Mouse (Mus musculus) kidney, postnatal 10 days (tissue): ENCODE results near the gene Sec22b.
A peak's percentile ranks its signal among the peaks of the same experiment; 100 is the strongest.

Experiments used
- DNase-seq: peaks from one replicate; pipeline ENCODE4 v3.0.0; 2021; ENCODE audit warnings: mixed read lengths

Gene Sec22b

DNA sequence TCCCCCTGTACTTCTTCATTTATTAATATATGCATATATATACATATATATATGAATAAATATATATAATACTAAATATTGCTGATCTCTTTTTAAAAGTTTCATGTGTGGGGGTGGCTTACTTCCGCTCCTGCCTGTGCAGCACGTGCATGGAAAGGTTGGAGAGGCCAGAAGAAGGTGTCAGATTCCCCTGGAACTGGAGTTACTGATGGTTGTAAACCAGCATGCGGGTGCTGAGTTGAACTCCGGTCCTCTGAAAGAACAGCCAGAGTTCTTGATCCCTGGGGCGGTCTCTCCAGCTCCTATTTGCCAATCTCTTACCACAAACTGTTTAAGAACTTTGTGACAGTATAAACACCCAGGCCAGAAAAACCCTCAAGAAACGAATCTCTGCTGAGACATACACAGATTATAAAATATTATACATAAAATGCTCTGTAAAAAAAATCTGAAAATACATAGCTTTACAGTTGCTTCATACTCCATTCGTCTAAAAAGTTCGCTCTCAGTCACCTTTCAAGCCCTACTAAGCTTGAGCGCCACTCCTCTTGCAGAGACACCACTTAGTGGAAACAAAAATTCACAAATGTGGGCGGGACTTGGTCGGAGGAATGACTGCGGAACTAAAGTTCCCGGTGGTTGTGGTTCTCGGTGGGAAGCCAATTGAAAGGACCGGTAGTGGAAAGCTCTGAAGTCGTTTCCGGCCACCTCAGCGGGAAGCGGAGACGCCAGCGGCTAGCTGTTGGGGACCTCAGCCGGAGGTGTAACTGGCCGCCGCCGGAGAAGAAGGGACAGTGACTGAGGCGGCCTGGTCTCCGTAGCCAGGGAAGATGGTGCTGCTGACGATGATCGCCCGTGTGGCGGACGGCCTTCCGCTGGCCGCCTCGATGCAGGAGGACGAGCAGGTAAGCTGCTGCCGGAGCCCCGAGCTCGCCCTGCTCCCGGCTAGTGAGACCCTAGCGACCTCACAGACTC lies at the start of gene Sec22b:
Gene Sec22b (plus strand): TSS at position 675 of the 975 bp plus-strand sequence.
- peak; percentile 92 for DNase-seq

DNA sequence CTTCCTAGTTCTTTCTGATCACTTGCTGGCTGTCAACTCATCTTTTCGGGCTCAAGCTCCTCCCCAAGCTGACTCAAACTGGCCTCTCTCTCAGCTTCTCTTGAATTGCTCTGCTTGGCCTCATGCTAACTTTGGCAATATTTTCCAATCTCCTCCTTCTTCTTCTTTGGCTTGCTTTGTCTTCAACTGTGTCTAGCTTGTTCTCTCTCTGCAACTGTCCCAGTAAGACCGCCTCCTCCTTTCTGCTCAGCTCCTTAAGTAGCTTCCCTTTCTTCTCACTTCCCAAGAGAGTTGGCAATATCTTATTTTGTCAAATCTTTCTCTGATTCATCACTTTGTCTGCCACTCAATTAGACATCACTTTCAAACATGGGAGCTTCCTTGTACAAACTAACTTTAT lies 49.2 kb upstream of the Sec22b start:
- DNase-seq: no peak

DNA sequence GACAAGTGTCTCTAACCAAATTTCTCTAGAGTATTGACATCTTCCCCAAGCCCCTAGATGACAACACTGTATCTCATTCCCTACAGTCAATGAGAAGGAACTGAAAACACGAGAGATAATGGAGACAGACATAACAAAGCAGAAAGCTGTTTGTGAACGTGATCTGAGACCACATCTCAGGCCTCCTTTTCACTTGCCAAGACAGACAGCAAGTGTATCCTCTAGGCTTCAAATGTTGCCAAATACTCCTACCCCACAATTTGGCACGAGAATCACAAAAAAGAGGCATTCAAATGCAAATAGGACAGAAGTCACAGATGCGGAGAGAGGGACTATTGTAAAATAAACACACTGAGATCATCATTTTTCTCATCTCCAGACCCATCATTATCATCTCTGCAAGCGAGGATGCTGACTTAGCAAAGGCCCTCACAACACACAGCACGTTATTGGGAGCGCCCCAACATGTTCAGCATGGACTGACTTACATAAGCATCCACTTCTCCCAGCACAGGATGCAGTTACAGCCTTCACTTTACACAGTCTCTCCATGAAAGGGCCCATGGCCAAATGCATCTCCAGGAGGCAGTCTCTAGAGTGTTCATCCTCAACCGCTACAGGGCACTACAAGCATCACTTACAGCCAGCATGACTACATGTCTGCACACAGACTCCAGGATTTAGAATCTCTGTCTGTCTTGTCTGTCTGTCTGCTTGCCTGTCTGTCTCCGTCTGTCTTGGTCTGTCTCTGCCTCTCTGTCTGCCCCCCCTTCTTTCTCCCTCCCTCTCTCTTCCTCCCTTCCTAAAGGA lies 46.2 kb upstream of the Sec22b start:
- DNase-seq: no peak

DNA sequence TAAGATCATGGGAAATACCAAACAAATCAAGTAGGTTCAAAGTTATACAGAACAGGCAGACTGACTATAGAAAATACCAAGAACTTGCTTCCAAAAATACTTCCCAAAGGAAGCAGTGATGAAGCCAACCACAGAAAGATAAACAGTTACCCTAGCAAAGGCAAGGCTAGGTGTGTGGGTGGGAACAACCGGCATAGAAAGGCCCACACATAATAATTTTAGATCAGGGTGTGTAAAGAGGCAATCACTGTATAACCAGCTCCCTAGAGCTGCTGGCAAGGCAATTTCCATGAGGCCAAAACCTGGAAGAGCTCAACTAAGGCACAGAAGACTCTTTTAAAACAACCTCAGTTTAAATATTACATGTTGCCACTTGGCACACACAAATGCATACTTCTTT lies 41.6 kb upstream of the Sec22b start:
- no peak for DNase-seq

DNA sequence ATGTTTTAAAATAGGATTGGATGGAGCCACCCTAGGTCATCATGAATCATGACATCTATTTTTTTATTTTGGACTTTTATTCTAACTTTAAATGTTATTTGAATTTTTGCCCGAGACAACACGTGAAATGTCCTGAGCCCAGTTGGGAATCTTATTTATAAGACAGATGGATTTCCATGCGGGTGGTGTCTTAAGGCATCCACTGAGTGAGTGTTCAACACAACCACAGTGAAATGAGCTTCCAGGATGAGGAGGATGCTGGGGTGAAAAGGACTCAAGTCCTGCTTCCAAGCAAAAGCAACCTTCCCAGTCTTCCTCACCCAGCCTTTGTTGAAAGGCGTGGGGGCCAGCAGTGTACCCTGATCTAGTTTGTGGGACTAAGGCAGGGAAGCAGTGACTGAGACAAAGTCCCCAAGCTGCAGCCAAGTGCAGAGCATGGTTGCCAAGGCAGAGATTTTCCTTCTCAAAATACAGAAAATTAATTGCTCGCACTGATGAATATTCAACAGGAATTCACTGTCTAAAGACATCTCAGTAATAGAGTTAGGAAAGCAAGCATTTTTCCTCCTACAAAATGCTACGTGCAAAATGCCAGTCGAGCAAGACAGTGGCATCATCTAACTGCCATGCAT lies 40.1 kb upstream of the Sec22b start:
- DNase-seq: no peak

DNA sequence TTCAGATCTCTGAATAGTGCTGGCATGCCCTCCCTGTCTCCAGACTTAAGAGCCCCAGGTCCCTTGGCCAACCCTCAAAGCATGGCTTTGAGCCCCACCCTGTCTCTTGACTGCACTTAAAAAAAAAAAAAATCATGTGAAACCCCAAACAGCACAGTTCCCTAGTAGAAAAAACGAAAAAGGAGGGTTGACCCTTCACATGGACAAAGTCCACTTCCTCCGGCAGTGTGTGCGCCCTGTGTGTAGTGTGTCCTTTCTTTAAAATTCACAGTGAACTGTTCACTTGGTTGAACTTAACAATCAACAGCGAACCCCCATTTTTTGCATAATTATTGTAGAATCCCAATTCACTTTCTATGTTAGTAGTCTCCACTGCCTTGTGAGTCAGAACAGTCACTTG lies 34.3 kb upstream of the Sec22b start:
- DNase-seq: no peak

DNA sequence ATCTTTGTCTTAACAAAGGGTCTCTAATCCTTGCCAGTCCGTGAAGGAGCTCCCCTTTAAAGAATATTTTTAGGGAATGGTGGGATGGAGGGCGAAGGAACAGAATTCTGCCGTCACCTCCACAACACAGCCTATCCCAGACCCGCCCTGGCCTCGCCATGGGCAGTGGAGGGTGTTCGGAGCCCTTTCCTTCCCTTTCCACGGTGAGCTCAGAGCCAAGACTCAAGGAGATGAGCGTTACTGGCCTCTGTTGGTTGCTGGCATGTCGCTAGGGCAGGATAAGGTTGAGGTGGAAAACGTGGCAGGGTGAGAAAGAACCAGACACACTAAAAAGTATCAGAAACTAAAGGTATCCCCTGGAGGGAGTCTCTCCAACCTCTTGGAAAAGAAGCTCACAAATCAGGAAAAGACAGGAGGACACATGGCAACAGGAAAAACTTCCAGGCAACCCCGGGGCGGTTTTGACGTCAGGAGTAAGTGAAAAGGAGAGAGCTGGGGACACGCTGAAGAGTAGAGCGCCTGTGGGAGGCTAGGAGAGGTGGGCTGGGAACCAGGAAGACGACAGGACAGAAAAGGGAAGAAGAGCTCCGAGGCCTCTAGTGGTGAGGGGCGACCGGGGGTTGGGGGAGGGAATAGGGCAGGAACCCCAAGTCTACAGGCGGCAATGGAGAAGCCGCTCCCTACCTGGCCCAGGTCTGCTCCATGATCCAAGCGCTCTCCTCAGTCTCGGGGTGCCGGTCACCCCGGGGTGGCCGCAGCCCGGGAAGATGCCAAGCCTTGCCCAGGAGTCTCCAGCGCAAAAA lies 33.6 kb upstream of the Sec22b start:
- peak; percentile 16 for DNase-seq

DNA sequence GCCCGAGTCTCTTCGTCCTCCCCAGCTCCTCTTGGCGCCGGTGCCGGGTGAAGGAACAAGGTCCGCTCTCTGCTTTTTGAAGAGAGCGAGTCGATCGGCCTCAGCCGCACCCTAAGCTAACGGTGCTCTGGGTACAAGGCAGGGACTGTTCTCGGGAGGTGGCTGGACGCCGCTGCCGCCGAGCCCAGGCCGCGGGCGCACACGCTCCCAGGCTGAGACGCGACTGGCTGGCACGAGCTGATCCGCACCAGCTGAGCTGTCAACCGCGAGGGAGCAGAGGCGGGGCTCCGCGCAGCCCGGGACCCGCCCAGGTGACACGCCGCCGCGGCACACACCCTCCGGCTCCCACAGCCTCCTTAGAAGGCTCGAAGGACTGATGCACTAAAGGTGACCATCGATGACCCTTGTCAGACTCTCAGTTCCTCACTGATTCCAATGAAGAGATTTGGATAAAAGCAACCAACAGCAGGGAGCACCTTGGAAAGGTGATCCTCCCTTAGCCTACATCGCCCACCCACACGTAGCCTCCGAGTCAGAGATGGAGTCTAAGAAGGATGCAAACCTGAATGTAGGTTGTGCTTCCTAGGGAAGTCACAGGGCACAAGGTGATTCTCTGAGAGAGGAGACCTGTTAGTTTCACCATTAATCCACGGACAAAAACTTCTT lies 32.8 kb upstream of the Sec22b start:
- DNase-seq: peak; percentile 69

DNA sequence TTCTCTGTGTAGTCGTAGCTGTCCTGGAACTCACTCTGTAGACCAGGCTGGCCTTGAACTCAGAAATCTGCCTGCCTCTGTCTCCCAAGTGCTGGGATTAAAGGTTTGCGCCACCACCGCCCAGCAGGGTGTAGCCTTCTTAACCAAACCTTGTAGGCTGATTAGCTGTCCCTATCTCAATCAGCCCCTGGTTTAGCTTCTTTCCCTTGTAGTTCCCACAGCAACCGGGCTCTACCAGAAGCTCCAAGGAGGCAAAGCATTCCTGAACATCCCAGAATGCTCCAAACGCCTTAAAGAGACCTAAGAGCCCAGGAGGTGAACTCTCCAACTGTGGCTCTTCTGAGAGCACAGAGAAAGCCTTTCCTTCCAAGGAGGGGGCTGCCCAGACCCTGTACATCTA lies 32.3 kb upstream of the Sec22b start:
- no peak for DNase-seq

DNA sequence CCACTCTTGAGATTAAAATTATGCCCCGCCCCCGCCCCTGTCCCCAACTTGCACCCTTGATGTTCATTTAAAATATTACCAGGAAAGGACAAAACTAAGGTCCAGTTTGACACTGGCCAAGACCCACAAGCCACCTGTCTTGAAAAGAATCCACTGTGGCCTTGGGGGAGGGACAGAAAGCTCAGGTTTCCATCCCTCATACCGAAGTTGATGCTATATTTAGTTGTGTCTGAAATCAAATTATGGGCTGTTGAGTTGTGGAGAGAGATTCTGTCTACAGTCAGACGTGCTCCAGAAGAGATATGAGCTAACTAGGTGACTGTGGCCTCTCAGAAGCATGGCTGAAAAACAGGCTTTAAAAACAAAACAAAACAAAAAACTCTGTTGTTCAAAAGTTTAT lies 31.3 kb upstream of the Sec22b start:
- no peak for DNase-seq

DNA sequence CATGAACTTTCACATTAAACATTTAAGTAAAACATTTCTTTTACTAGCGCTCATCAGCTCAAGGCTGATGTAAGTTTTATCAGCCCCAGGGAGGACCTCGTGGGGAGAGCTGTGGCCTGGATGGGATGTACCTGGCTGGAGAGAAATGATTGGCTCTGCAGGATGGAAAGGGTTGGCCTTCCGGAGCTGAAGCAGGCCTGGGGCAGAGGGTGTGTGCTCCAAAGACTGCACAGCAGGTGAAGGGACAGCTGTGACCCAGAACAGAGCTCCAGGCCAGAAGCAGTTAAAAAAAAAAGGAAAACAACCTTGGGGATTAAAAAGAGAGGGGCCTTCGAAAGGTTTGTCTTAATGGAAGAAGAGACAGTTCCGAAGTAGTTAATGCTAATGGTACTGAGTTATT lies 26.2 kb upstream of the Sec22b start:
- DNase-seq: no peak

DNA sequence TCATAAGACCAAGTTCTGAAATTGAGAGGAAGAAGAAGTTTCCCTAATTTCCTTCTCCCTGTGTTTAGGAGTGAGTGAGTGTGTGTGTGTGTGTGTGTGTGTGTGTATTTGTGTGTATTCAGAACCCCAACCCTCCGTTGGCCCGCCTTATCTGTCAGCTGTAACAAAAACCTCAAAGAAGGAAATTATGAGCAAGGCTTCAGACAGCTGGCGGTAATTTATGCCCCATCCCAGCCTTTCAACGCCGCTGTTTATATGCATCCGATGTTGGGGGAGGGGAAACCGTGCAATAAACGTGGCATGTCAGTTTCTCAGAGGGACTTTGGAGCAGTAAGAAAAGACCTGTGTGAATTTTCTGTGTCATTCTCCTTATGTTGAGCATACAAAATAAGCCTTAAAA lies 24.7 kb upstream of the Sec22b start:
- DNase-seq: peak; percentile 9

DNA sequence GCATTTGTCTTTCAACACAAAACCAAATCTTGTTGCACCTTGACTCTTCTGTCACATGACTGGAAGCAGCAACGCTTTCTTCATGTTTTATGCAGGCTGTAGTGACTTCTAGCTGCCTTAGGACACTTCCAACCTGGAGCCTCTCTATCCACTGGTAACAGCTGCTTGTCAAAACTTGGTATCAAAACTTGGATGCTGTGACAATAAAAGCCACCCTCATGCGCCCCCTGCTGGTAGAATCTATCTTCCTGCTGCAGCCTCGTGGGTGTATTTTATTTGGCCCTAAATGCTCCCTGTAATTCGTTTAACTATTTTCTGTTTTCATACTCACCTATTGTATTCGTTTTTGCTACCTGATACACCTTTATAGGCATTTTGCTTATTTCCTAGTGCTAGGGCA lies 21.8 kb upstream of the Sec22b start:
- DNase-seq: peak; percentile 89

DNA sequence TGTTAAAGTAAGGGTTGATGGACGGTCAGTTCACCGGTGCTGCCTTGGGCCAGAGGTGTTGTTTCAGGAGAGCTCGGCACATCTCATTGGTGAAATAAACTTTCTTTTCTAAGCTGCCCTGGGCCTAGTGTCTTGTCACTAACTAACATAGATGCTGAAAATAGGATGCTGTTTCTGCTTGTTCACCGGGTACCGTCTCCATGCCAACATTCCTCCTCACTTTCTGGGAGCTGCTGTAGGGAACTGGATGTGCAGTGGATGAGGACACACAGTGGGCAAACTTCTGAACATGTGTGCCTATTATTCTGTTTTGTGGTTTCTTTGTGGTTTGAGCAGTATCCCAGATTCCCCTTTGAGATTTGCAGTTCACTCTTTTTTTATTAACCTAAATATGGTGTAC lies 19.4 kb upstream of the Sec22b start:
- no peak for DNase-seq

DNA sequence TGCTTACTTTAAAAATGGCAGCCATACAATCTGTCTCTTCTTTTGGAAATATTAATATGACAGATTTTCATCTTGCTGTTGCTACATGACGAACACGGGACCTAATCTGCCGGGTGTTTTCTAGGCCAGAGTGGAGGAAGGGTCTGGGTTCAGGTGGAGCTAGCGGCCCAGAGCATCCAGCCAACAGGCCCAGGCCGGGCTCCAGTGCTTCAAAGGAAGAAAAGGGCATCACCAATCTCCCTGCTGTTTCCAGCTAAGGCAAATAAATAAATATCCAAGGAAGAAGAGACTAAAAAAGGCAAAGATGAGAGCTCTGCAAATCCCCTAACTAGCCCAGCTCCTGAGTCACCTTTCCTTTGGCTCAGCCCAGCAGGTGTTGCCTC lies 13.2 kb upstream of the Sec22b start:
- no peak for DNase-seq

DNA sequence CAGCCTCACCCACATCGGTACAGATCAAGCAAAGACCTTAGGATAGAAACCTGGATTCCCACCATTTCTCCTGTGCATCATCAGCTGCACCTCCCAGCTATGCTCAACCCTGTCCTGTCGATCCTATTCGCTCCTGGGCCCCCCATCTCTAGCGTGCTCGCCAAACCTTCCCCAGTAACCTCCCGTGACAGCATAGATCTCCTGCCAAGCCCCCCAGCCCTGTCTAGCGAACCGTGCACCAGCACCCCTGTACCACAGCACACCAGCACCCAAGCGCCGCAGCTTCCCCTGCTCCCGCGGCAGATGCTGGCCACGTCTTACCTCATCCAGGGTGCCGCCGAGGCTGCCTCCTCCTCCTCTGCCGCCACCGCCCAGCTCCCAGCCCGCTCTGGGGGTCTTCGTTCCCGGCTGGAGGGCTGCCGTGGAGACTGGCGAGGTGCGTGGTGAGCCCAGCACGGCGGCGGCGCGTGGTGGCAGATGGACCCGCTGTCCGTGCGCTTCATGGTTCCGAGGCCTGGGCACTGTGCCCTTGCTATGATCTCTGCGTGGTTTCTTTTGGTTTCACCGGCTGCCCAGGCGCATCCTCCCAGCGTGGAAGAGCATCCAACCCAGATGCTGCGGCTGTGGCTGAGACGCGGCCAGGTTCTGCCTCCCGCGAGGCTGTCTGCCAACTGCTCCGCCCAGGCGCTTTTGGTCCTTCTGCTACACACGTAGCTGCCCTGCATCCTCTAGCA lies 12.7 kb upstream of the Sec22b start, which contains the start of gene Pde4dip:
Gene Pde4dip (minus strand): TSS at position 540 of the 734 bp plus-strand sequence.
- DNase-seq: peak; percentile 10

DNA sequence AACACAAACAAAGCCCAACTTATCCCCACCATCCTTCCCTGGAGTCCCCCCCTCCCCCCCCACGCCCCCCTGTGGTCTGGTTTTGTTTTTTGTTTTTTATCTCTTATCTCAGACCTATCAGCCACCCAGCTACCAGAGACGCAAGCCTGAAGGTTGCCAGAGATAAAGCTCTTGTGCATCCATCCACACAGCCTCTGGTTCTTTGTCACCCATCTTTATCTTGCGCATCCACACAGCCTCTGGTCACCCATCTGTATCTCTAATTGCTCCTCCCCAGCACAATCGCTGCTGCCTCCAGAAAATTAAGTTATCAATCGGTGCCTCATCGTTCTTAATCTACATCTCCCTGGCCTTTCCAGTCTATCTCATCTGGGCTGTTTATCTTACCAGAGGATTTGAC lies 10.8 kb upstream of the Sec22b start:
- DNase-seq: no peak

DNA sequence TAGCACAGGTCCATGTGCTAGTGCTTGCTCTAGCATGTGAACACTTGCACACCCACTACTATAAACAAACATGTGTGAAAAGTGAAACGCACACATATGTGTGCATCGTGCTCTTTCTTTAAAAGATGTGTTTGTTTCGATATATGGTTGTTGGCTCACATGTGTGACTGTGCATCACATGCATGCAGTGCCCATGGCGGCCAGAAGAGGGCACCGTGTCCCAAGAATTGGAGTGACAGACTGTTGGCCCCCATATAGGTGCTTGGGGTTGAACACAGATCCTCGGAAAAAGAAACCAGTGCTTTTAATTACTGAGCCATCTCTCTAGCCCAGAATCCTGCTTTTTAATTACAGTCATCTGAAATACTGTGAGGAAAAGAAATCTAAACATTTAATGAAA lies 6.3 kb upstream of the Sec22b start:
- peak; percentile 42 for DNase-seq

DNA sequence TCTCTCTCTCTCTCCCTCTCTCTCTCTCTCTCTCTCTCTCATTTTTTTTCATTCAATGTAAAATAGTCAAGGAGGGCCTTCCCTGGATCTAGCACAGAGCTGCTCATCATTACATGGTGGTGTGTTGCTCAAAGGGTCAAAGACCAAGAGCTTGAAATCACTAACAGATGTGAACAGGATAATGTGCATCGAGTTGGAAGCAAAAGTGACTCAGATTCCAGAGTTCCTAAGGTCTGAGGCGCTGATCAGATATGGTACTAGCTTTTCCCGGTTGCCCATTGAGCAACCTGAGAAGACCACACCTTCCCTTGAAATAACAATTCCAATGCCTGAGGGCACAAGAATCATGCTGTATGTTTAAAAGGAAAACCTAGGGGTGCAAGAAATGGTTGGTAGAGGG lies 2.6 kb upstream of the Sec22b start:
- DNase-seq: no peak

DNA sequence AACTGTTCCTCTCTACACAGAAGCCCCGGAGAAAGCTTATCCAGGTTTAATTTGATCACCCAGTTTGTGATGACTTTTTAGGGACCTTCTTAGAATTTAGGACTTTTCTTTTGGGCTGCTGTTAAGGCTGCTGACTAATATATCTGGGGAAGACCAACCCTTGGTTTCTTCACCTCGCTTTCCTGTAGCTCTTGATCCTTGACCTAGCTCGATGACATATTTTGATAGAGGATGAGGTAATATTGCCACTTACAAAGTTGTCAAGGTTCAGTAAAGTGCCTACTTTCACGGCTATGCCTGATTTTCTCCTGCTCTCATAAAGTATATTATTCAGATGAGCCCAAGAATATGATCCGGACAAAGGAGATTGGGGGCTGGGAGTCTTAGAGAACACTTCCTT lies 596 bp downstream of the Sec22b start:
- no peak for DNase-seq

DNA sequence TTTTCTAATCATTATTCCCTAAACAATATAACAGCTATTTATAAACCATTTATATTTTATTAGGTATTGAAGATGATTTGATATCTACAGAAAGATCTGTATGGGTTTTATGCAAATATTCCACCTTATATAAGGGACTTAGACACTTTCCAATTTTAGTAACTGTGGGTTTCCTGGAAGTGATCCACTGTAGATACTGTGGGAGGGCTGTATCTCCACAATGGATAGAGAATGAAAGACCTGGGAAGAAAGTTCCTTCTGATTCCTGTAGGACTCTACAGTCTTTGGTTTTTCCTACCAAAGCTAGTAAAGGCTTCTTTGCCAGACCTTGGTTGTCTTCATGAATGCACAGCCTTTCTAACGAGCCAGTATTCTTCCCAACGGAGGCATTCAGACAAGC lies 8.7 kb downstream of the Sec22b start:
- no peak for DNase-seq
